Mouse (Mus musculus) G1E (cell line): Measurements from ENCODE around the gene Dctn5. TPM values are rescaled to one million over a fixed set of nuclear protein-coding genes. Genes with fewer than 3 reads are reported as not detected.

Source experiments
- ATAC-seq: 2 replicates; pipeline ENCODE4 v1.8.0; 2016; ENCODE audit warnings: mild to moderate bottlenecking; ENCODE audit not compliant: insufficient number of reproducible peaks, poor library complexity, low FRiP score, severe bottlenecking; ENCODE audit errors: extremely low read depth
- DNase-seq: peaks from one replicate; pipeline ENCODE4 v3.0.0; 2012; ENCODE audit warnings: low spot score
- H3K27me3 ChIP-seq: 2 replicates; pipeline ENCODE4 v1.6.1; 2012; ENCODE audit warnings: mild to moderate bottlenecking, low read length, inconsistent platforms; ENCODE audit not compliant: insufficient read depth
- H3K36me3 ChIP-seq: replicated peaks from 2 replicates; pipeline ENCODE3; 2012; ENCODE audit warnings: mild to moderate bottlenecking, inconsistent platforms
- H3K4me1 ChIP-seq: 2 replicates; pipeline ENCODE4 v1.6.1; 2012; ENCODE audit warnings: low read depth, low read length, inconsistent platforms, mixed read lengths; ENCODE audit not compliant: insufficient read depth
- H3K4me3 ChIP-seq: 2 replicates; pipeline ENCODE4 v1.5.1; 2012; ENCODE audit warnings: low read depth, mild to moderate bottlenecking, inconsistent platforms, low read length, moderate library complexity, mixed read lengths
- H3K9me3 ChIP-seq: replicated peaks from 2 replicates; pipeline ENCODE4 v1.6.1; 2012; ENCODE audit warnings: inconsistent platforms
- CTCF ChIP-seq: IDR thresholded peaks from 2 replicates; pipeline ENCODE4 v1.5.1; 2012; ENCODE audit warnings: low read depth, low read length, inconsistent platforms, mixed read lengths
- GATA1 ChIP-seq: IDR thresholded peaks from 2 replicates; pipeline ENCODE4 v1.6.1; 2012; ENCODE audit warnings: borderline replicate concordance, low read length, inconsistent platforms, mixed read lengths
- GATA2 ChIP-seq: IDR thresholded peaks from 2 replicates; pipeline ENCODE4 v1.6.1; 2012; ENCODE audit warnings: low read depth, low read length, inconsistent platforms, borderline replicate concordance
- POLR2AphosphoS5 ChIP-seq: IDR thresholded peaks from 2 replicates; pipeline ENCODE4 v1.6.1; 2012; ENCODE audit warnings: low read depth, low read length, inconsistent platforms; ENCODE audit not compliant: insufficient replicate concordance
- TAL1 ChIP-seq: conservative IDR thresholded peaks from 2 replicates; pipeline ENCODE4 v1.6.1; 2012; ENCODE audit warnings: low read depth, low read length, inconsistent platforms, mixed read lengths
- polyA plus RNA-seq: library from polyadenylated mRNA; stranded (reverse); fragments of >175 nt; gene quantifications from 2 replicates; pipeline ENCODE4 v1.2.3, GENCODE M21; 2012
- total RNA-seq, 2 experiments: library from RNA; stranded (forward) in 1 of 2; stranded (reverse) in 1 of 2; fragments of 200-1000 nt in 1 of 2; fragments of >200 nt in 1 of 2; fragmentation: Nextera tagmentation in 1 of 2; gene quantifications; 2 replicates each; pipeline ENCODE4 v1.2.3; 2014 to 2017

Gene Dctn5
- total and polyA plus RNA-seq, 3 experiments = 6.2 to 116 (median 96.8) TPM

GRCm38 (mm10) chr7:122135070-122135469 lies 2.2 kb downstream of the Dctn5 start:
- Histone ChIP-seq H3K27me3 (no peaks in the 10 kb centered on the region), H3K36me3 (peaks cover 64% of the 10 kb centered on the region), H3K9me3 (no peaks in the 10 kb centered on the region), H3K4me1 (peaks cover 16% of the 10 kb centered on the region), H3K4me3 (no peak overlapping the region)
- ATAC-seq = no peak
- DNase-seq = no peak
- TF ChIP-seq CTCF = peak; percentile 29; the same call in 1 of the 2 replicates
- no peak for TF ChIP-seq TAL1

- ATAC-seq = no peak
- TF ChIP-seq TAL1 (no peak), CTCF (no peak), POLR2AphosphoS5 (no peak), GATA1 (no peak), GATA2 (no peak)
- DNase-seq = no peak
- Histone ChIP-seq H3K4me3 (no peak overlapping the region), H3K4me1 (peaks cover 5% of the 10 kb centered on the region), H3K36me3 (peaks cover 72% of the 10 kb centered on the region), H3K9me3 (no peaks in the 10 kb centered on the region), H3K27me3 (no peaks in the 10 kb centered on the region)
These were observed 4.2 kb downstream of the Dctn5 start for GRCm38 (mm10) chr7:122137071-122137470.

GRCm38 (mm10) chr7:122138190-122138589 lies 5.3 kb downstream of the Dctn5 start:
- H3K4me1 ChIP-seq = peaks cover 5% of the 10 kb centered on the region
- TF ChIP-seq POLR2AphosphoS5 = no peak
- no peak for TF ChIP-seq GATA2
- TF ChIP-seq GATA1 = no peak
- TF ChIP-seq TAL1 = no peak
- TF ChIP-seq CTCF = no peak
- ATAC-seq = no peak
- H3K9me3 ChIP-seq = no peaks in the 10 kb centered on the region
- H3K36me3 ChIP-seq = peaks cover 81% of the 10 kb centered on the region
- no peak for DNase-seq
- H3K27me3 ChIP-seq = no peaks in the 10 kb centered on the region
- H3K4me3 ChIP-seq = no peak overlapping the region

- ATAC-seq = no peak
- peaks cover 87% of the 10 kb centered on the region for H3K36me3 ChIP-seq
These were observed 8.2 kb downstream of the Dctn5 start for GRCm38 (mm10) chr7:122140991-122141390.

GRCm38 (mm10) chr7:122152473-122152872 lies 19.6 kb downstream of the Dctn5 start:
- peaks cover 69% of the 10 kb centered on the region for H3K36me3 ChIP-seq
- H3K9me3 ChIP-seq = no peaks in the 10 kb centered on the region
- ATAC-seq (no peak), DNase-seq (no peak)
- TF ChIP-seq POLR2AphosphoS5 (no peak), GATA1 (no peak), CTCF (no peak), GATA2 (no peak), TAL1 (no peak)
- no peaks in the 10 kb centered on the region for H3K27me3 ChIP-seq
- H3K4me1 ChIP-seq = 0 out of 2 replicates have a peak, but pooled peaks cover under 1% of the 10 kb centered on the region
- no peak overlapping the region for H3K4me3 ChIP-seq

More at GRCm38 (mm10) chr7:122140991-122141390, 8.2 kb downstream of the Dctn5 start:
- TF ChIP-seq GATA2 = no peak
- TF ChIP-seq TAL1 = no peak
- TF ChIP-seq POLR2AphosphoS5 = no peak
- TF ChIP-seq CTCF = no peak
- no peak for TF ChIP-seq GATA1
- no peaks in the 10 kb centered on the region for H3K9me3 ChIP-seq
- DNase-seq = no peak
- no peaks in the 10 kb centered on the region for H3K27me3 ChIP-seq
- no peaks in the 10 kb centered on the region for H3K4me1 ChIP-seq
- no peak overlapping the region for H3K4me3 ChIP-seq

- no peak for ATAC-seq
- Histone ChIP-seq H3K4me1 (peaks cover 45% of the 10 kb centered on the region), H3K36me3 (peaks cover 60% of the 10 kb centered on the region), H3K9me3 (no peaks in the 10 kb centered on the region), H3K27me3 (no peaks in the 10 kb centered on the region), H3K4me3 (peak overlapping the region; percentile 80)
- TF ChIP-seq TAL1 (no peak), GATA1 (no peak)
- no peak for DNase-seq
These were observed 25.6 kb downstream of the Dctn5 start for GRCm38 (mm10) chr7:122158488-122158887.
